Mouse (Mus musculus): ENCODE data around the gene Slc9a4. TPM values are rescaled to one million over a fixed set of nuclear protein-coding genes. Genes with fewer than 3 reads are reported as not detected.
"Not testable (repeated sequence)": the region's sequence is repeated elsewhere in the genome, so short reads cannot be mapped to it uniquely, and the experiment has no call there.

Slc9a4 gene
- polyA plus RNA-seq, 3 experiments from 2014 or later = not detected

GRCm38 (mm10) chr1:40650803-40651497 lies 71.1 kb downstream of the Slc9a4 start:
- no peak for ATAC-seq

- ATAC-seq = no peak
Observed at GRCm38 (mm10) chr1:40657035-40657434, 77.2 kb downstream of the Slc9a4 start.

- no peak for ATAC-seq
Observed at GRCm38 (mm10) chr1:40657978-40658496, 78.2 kb downstream of the Slc9a4 start.

GRCm38 (mm10) chr1:40659017-40659416 lies 79.1 kb downstream of the Slc9a4 start:
- ATAC-seq = no peak

- ATAC-seq = no peak
Observed at GRCm38 (mm10) chr1:40659496-40659895, 79.6 kb downstream of the Slc9a4 start.

GRCm38 (mm10) chr1:40660838-40661237 lies 81.0 kb downstream of the Slc9a4 start:
- no peak for ATAC-seq

- ATAC-seq = no peak
Observed at GRCm38 (mm10) chr1:40665401-40666370, 85.8 kb downstream of the Slc9a4 start.

GRCm38 (mm10) chr1:40667442-40667841 lies 87.6 kb downstream of the Slc9a4 start:
- not testable (repeated sequence) for ATAC-seq

GRCm38 (mm10) chr1:40670025-40670424 lies 90.1 kb downstream of the Slc9a4 start:
- no peak for ATAC-seq

GRCm38 (mm10) chr1:40671490-40671889 lies 91.6 kb downstream of the Slc9a4 start:
- no peak for ATAC-seq

- no peak for ATAC-seq
Observed at GRCm38 (mm10) chr1:40677306-40677705, 97.4 kb downstream of the Slc9a4 start.

Other genes starting within 250 kb of the Slc9a4 start
- gene Il1rl1, start 150.5 kb upstream of the Slc9a4 start, polyA plus RNA-seq (2017; shearing (Covaris generic)) = 10 to 100 TPM in 1 of 3 experiments, 1 to 10 TPM in 2; 4.7 to 11.5 (median 8.6) TPM
- gene Il18r1, start 114.5 kb upstream of the Slc9a4 start, polyA plus RNA-seq (2017; shearing (Covaris generic)) = 100 to 1,000 TPM in 1 of 3 experiments, 10 to 100 TPM in 2; 81.5 to 155 (median 82.1) TPM
- 10 to 100 TPM; 12.6 to 82.7 (median 18.2) TPM for gene Il18rap, start 64.7 kb upstream of the Slc9a4 start, polyA plus RNA-seq (2017; shearing (Covaris generic))
- not detected for gene Slc9a2, start 100.5 kb downstream of the Slc9a4 start, polyA plus RNA-seq (2017; shearing (Covaris generic))
- 1 to 10 TPM in 1 of 3 experiments, under 1 TPM in 2; 0.78 to 1.4 (median 0.83) TPM for gene Mfsd9, start 210.6 kb downstream of the Slc9a4 start, polyA plus RNA-seq (2017; shearing (Covaris generic))
- not detected for gene Tmem182, start 225.5 kb downstream of the Slc9a4 start, polyA plus RNA-seq (2017; shearing (Covaris generic))